Mouse (Mus musculus) kidney, adult 18-20 months (tissue): ENCODE measurements around the gene Trim40.

Source experiments
- DNase-seq: peaks from one replicate; pipeline ENCODE4 v3.0.0; 2021

The Trim40 gene

GRCm38 (mm10) chr17:36890073-36890903, at the start of gene Trim40:
TSS of gene Trim40 (minus strand) at chr17:36890123.
- no peak for DNase-seq

DNA sequence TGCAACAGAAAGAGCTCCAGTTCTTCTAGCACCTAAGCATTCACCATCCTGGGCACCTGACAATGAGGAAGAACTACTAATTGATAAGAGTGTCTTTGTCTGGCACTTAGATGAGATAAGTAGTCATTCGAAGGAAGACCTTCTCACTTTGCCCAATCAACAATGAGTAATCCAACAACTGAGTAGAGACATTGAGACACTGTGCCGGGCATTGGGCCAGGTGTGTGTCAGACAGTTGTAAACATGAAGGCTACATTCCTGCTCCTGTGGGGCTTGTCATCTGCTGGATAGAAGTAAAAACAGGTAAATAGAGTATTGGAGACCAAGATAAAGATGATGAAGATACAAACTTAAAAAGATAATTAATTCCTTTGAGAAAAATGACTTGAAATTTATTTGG, 48.1 kb upstream of the Trim40 start:
- DNase-seq = no peak

GRCm38 (mm10) chr17:36931806-36932205, 41.9 kb upstream of the Trim40 start:
- peak; percentile 30 for DNase-seq

- no peak for DNase-seq
Measured at GRCm38 (mm10) chr17:36931130-36931529, 41.2 kb upstream of the Trim40 start.

DNA sequence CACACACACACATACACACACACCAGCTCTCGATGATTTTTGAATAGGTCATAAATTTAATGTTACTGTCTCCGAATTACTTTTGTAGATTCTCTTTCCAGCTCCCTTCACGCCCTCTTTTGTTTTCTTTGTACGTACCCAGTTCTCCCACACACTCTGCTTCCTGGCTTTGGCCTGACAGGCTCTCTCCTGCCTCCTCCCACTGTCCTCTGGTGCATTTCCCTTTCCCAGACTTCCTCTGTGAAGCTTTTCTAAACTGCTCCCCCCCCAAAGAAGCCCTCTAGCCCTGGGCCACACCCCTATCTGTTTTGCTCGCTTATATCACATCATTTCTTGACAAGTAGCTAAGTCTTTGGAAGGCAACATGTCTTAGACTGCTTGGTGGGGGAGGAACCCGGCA, 40.3 kb upstream of the Trim40 start:
- DNase-seq = no peak

- no peak for DNase-seq
Measured at GRCm38 (mm10) chr17:36929236-36929932, 39.5 kb upstream of the Trim40 start.

DNA sequence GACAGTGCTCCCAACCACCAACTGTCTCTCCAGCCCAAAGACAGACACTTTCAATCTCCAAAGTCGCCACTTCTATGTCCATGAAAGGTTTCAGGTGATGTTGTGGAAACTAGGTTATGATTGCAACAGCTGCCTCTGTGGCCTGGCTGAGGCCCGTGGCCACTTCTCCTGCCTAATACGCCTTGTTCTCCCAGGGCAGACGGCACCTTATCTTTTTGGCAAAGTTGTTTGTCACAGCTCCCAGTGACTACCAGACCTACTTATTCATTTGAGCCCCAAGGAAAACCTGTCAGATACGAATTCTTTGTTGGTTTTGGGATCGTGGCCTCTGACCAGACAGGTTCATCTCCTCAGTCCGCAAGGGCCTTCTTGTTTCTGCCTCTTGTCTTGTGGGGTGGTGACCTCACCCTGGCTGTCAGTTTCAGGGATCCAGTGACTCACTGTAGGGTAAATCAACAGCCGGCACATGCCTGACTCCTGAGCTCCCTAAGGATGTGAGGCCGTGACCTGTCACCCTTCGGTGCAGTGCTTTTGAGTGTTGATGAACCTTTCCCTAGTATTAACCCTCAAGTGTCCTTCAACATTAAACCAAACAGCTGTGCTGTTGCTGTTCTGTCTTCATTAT, 37.7 kb upstream of the Trim40 start:
- DNase-seq = no peak

DNA sequence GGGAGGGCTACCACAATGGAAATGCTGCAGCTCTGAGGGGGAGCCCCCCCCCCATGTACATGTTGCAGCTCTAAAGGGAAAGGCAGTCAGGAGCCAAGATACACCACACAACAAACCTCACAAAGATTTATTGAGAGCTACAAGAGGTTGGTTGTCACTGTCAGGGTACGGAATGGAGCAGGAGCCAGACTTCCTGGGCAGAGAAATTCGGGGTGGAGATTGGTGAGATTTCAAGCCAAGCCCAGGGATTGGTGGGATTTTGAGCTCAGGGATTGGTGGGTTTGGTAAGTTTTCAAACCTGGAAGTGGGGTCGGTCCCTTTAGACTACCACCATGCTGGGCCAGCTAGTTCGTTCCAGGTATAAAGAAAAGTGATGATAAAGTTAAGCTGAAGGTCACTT, 33.6 kb upstream of the Trim40 start:
- no peak for DNase-seq

DNA sequence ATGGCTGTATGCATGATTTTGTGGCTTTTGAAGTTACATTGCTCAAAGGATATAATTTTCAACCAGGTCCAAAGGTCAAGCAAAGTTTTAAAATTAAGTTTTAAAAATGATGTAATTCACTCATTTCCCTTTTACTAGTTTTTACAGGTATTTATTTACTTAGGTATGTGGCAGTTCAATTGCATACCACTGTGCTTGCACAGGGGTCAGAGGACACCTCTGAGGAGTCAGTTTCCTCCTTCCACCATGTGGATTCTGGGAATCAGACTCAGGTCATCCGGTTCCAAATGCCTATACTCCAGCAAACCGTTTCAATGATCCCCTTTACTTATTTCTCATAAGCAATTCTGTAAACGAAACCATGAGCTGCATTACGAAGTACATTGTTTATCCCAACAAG, 32.8 kb upstream of the Trim40 start:
- no peak for DNase-seq

GRCm38 (mm10) chr17:36920239-36920638, 30.3 kb upstream of the Trim40 start:
- no peak for DNase-seq

GRCm38 (mm10) chr17:36915076-36915475, 25.2 kb upstream of the Trim40 start:
- peak; percentile 67 for DNase-seq

- DNase-seq = peak; percentile 77
Measured at GRCm38 (mm10) chr17:36914108-36914507, 24.2 kb upstream of the Trim40 start.

DNA sequence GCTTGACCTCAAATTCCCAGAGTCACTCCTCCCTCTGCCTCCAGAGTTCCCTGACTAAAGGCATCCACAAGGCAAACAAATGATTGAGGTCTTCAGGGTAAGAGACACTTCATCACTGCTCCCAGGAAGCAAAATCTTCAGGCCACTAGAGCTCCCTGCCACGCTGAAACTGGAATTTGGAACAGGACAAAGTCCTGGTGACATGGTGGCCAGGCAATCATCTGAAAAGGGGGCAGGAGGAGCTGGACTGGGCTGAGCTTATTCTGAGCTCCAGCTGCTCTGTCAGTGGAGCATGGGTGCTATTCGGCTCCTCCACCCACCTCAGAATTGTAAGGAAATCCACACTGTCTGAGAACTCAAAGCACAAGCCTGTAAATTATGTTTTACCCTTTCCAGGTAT, 22.1 kb upstream of the Trim40 start:
- no peak for DNase-seq

DNA sequence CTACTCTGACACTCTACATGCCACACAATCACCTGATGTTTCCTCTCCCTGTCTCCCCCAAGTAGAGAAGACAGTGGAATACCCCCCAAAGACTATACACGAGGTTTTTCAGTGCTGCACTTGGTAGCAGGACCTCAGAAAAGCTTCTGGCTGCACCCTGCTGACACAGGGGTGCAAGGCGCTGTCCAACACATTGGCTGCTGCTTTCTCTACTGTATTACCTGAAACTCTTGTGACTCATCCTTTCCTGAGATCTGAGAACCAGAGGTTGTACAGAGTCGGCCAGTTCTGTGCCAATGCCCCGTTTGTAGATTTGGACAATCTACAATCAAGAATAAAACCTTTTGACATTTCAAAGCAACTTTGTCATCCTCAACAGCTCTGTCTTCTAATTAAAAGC, 19.9 kb upstream of the Trim40 start:
- no peak for DNase-seq

GRCm38 (mm10) chr17:36908235-36908634, 18.3 kb upstream of the Trim40 start:
- no peak for DNase-seq

DNA sequence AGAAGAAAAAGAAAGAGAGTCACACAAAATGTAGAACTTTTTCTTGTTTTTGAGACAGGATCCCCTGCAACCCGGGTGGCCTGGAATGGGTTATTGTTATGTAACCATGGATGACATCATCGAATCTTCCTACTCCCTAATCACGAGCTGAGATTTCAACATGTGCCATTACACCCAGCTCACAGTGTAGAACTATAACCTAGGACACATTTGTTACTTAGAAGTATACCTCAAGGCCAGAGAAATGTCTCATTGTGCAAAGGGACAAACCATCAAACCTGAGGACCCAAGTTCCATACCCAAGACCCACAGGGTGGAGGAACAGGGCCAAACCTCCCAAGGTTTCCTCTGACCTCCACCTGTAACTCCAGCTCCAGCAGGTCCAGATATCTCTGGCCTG, 13.7 kb upstream of the Trim40 start:
- no peak for DNase-seq

DNA sequence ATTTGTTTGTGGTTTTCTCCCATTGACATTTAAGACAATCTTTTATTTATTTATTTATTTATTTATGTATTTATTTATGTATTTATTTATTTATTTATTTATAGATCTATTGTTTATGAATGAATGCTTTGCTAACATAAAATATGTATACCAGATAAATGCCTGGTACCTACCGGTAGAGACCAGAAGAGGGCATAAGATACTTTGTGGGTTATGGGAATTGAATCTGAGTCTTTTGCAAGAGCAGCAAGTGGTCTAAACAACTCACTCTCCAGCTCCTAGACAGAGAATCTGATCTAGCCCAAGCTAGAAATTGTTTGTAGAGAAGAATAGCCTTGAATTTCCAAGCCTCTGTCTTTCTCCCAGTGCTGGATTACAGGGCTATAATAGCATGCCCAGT, 10.8 kb upstream of the Trim40 start:
- no peak for DNase-seq

DNA sequence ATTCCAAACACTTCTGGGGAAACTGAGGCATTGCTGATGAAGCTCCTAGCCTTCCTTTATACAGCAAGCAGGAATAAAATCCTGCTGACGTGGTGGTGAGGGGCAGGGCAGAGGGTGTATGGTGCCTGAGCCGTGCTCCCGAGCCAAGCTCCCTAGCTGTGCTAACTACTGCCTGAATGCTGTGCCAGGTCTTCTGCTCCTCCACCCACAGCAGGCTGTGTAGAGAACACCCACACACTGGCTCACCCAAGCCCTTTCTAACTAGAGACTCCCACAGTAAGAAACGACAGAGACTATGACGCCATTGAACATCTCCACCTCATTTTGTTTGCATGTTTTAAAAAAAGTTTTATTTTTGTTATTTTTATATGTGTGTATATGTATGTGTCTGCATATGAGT, 10.1 kb upstream of the Trim40 start:
- DNase-seq = no peak

GRCm38 (mm10) chr17:36899376-36899775, 9.5 kb upstream of the Trim40 start:
- DNase-seq = no peak

DNA sequence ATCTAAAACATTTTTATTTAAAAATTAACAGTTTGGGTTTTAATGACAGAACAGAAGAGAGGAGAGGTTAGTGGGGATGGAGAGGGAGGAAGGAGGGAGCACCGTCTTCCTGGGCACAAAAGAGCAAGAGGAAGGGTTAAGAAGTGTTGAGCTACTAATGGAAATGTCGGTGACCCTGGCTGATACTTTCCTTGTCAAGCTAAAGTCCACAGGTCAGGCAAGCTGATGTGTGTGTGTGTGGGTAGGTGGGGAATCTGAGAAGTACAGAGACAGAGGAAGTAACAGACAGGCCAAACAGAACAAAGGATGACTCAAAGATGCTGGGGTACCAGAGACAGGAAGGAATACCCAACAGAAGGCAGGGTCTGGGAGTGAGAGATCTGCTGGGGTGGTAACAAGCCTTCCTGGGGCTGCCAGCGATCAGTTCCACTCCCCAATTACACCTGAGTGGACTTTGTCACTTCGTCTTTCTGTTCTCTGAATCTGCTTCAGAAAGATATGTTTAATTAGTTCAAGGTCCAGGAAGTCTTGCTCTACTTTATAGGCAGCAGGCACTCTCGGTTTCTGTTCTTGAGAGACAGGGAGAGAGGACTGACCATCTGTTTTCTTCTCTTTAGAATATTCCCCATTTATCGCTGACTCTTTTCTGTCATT, 7.8 kb upstream of the Trim40 start, which contains the start of gene Trim31:
TSS of gene Trim31 (plus strand) at position 567 of the 654 bp plus-strand sequence.
- DNase-seq = no peak

DNA sequence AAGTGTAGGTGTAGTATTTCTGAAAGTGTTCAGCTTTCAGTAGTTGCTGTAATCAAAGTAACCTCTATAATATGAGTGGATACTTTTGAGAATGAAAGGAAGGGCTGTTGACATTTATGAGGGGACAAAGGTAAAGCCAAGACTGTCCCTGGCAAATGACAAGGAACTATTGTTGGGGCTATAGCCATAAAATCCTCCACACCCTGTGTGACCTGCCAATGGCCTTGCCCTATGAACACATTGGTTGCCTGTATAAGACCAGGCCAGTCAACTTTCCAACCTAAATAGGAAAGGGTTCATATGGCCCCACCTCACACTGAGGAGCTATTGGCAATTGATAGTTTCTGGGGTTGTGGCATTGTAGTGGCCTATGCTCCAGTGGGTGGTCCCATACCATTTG, 7.1 kb upstream of the Trim40 start:
- no peak for DNase-seq

GRCm38 (mm10) chr17:36896583-36896982, 6.7 kb upstream of the Trim40 start:
- peak; percentile 31 for DNase-seq

- no peak for DNase-seq
Measured at GRCm38 (mm10) chr17:36893387-36893786, 3.5 kb upstream of the Trim40 start.
